Mouse (Mus musculus) G1E (cell line): ENCODE results near the gene D430042O09Rik.

Source experiments
- CTCF ChIP-seq: IDR thresholded peaks from 2 replicates; pipeline ENCODE4 v1.5.1; 2012; ENCODE audit warnings: low read depth, low read length, inconsistent platforms, mixed read lengths
- GATA1 ChIP-seq: IDR thresholded peaks from 2 replicates; pipeline ENCODE4 v1.6.1; 2012; ENCODE audit warnings: borderline replicate concordance, low read length, inconsistent platforms, mixed read lengths
- GATA2 ChIP-seq: IDR thresholded peaks from 2 replicates; pipeline ENCODE4 v1.6.1; 2012; ENCODE audit warnings: low read depth, low read length, inconsistent platforms, borderline replicate concordance
- POLR2AphosphoS5 ChIP-seq: IDR thresholded peaks from 2 replicates; pipeline ENCODE4 v1.6.1; 2012; ENCODE audit warnings: low read depth, low read length, inconsistent platforms; ENCODE audit not compliant: insufficient replicate concordance
- TAL1 ChIP-seq: conservative IDR thresholded peaks from 2 replicates; pipeline ENCODE4 v1.6.1; 2012; ENCODE audit warnings: low read depth, low read length, inconsistent platforms, mixed read lengths

DNA sequence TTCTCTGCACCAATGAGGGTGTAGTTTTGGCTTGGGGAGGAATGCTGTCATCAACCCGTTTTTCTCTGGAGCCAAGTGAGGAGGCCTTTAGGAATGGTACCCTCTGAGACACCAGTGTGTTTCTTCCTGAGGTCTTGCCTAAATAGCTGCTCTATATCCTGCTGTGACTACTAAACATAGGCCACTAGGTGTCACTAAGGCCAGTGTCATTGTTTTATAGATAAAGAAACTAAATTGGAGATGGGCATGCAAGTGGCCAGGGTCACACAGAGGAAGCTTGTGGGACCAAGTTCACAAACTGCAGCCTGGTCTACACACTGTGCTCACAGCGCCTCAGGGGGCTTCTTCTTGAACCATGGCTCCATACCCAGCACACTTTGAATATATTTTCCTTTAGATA is 112.5 kb downstream of the D430042O09Rik start:
- TF ChIP-seq TAL1 = no peak
- no peak for TF ChIP-seq CTCF
- no peak for TF ChIP-seq GATA1
- no peak for TF ChIP-seq POLR2AphosphoS5
- TF ChIP-seq GATA2 = no peak
